Mouse (Mus musculus) intestine, embryonic 14.5 days (tissue): Measurements from ENCODE around the gene Zbtb21. TPM values are rescaled to one million over a fixed set of nuclear protein-coding genes. Genes with fewer than 3 reads are reported as not detected.
"Not testable (repeated sequence)": the region's sequence is repeated elsewhere in the genome, so short reads cannot be mapped to it uniquely, and the experiment has no call there.

Source experiments
- ATAC-seq: fragments of 200-750 bp; cut with Nextera tagmentation; replicated peaks from 2 replicates; pipeline ENCODE4 v1.8.0; 2017; ENCODE audit warnings: low read depth, moderate number of reproducible peaks, moderate TSS enrichment, moderate library complexity; ENCODE audit not compliant: low FRiP score, low TSS enrichment
- DNase-seq: peaks from one replicate; pipeline ENCODE4 v3.0.0-alpha.2; 2018; ENCODE audit warnings: low spot score
- H3K27ac ChIP-seq: fragments of 300-500 bp; sonication (generic); 2 replicates; pipeline ENCODE4 v1.5.1; 2014; ENCODE audit warnings: low read depth, mild to moderate bottlenecking, control low read depth
- H3K27me3 ChIP-seq: fragments of 300-500 bp; sonication (generic); replicated peaks from 2 replicates; pipeline ENCODE4 v1.6.1; 2014; ENCODE audit warnings: low read length, control low read depth; ENCODE audit not compliant: control insufficient read depth, insufficient read depth
- H3K36me3 ChIP-seq: fragments of 300-500 bp; sonication (generic); 2 replicates; pipeline ENCODE4 v1.6.1; 2014; ENCODE audit warnings: low read length, control low read depth; ENCODE audit not compliant: control insufficient read depth, insufficient read depth
- H3K4me1 ChIP-seq: fragments of 300-500 bp; sonication (generic); replicated peaks from 2 replicates; pipeline ENCODE4 v1.6.1; 2014; ENCODE audit warnings: low read length, control low read depth, mixed read lengths; ENCODE audit not compliant: control insufficient read depth, insufficient read depth
- H3K4me2 ChIP-seq: fragments of 300-500 bp; sonication (generic); 2 replicates; pipeline ENCODE4 v1.6.1; 2014; ENCODE audit warnings: low read length
- H3K4me3 ChIP-seq: fragments of 300-500 bp; sonication (generic); 2 replicates; pipeline ENCODE4 v1.5.1; 2014; ENCODE audit warnings: low read depth, low read length, control low read depth, mixed read lengths
- H3K9ac ChIP-seq: fragments of 300-500 bp; sonication (generic); 2 replicates; pipeline ENCODE4 v1.6.1; 2014; ENCODE audit warnings: mild to moderate bottlenecking, low read length
- H3K9me3 ChIP-seq: fragments of 300-500 bp; sonication (generic); 2 replicates; pipeline ENCODE4 v1.6.1; 2016; ENCODE audit warnings: low read length, control low read depth; ENCODE audit not compliant: control insufficient read depth
- WGBS: fragments of 180-500 bp; shearing (Covaris S2); extraction: QIAGEN DNeasy Blood & Tissue Kit; methylation state at CpG from one replicate; pipeline ENCODE4 v1.1.7; 2014; 5-methylcytosine and 5-hydroxymethylcytosine counted together
- polyA plus RNA-seq: library from polyadenylated mRNA; unstranded; fragments of >200 nt; fragmentation: Nextera tagmentation; extraction: Ambion mirVana; gene quantifications from 2 replicates; pipeline ENCODE4 v1.2.1, GENCODE M21; 2014

The Zbtb21 gene
- polyA plus RNA-seq, 1 experiment from 2014 or later = 17.6 TPM

GRCm38 (mm10) chr16:97952801-97953200, 9.6 kb downstream of the Zbtb21 start:
- ATAC-seq = no peak
- 82% methylated on average over 9 of the region's 9 CpGs for WGBS

GRCm38 (mm10) chr16:97952371-97952770, 10.1 kb downstream of the Zbtb21 start:
- Histone ChIP-seq H3K4me1 (no peaks in the 10 kb centered on the region), H3K4me3 (no peak overlapping the region), H3K9ac (no peak overlapping the region), H3K27ac (no peak overlapping the region), H3K4me2 (no peak overlapping the region), H3K27me3 (no peaks in the 10 kb centered on the region), H3K36me3 (peaks cover 87% of the 10 kb centered on the region), H3K9me3 (no peaks in the 10 kb centered on the region)
- ATAC-seq (no peak), DNase-seq (no peak)
- WGBS = 91% methylated on average over 4 of the region's 4 CpGs

More at GRCm38 (mm10) chr16:97952801-97953200, 9.6 kb downstream of the Zbtb21 start:
- no peak for DNase-seq
- Histone ChIP-seq H3K4me2 (no peak overlapping the region), H3K27ac (no peak overlapping the region), H3K27me3 (no peaks in the 10 kb centered on the region), H3K4me1 (no peaks in the 10 kb centered on the region), H3K4me3 (no peak overlapping the region), H3K36me3 (peaks cover 91% of the 10 kb centered on the region), H3K9ac (no peak overlapping the region), H3K9me3 (no peaks in the 10 kb centered on the region)

GRCm38 (mm10) chr16:97950061-97950460, 12.4 kb downstream of the Zbtb21 start:
- Histone ChIP-seq H3K9ac (no peak overlapping the region), H3K36me3 (peaks cover 75% of the 10 kb centered on the region), H3K4me1 (no peaks in the 10 kb centered on the region), H3K9me3 (no peaks in the 10 kb centered on the region), H3K4me2 (no peak overlapping the region), H3K27ac (no peak overlapping the region), H3K4me3 (no peak overlapping the region), H3K27me3 (no peaks in the 10 kb centered on the region)
- ATAC-seq = no peak
- WGBS = 97% methylated on average over 8 of the region's 8 CpGs
- DNase-seq = no peak

- no peak for DNase-seq
- no peaks in the 10 kb centered on the region for H3K9me3 ChIP-seq
- H3K27ac ChIP-seq = no peak overlapping the region
- WGBS = 81% methylated on average over 4 of the region's 4 CpGs
- no peak overlapping the region for H3K4me3 ChIP-seq
- H3K9ac ChIP-seq = no peak overlapping the region
- no peaks in the 10 kb centered on the region for H3K4me1 ChIP-seq
- H3K4me2 ChIP-seq = no peak overlapping the region
- peaks cover 64% of the 10 kb centered on the region for H3K36me3 ChIP-seq
- H3K27me3 ChIP-seq = no peaks in the 10 kb centered on the region
- no peak for ATAC-seq
Measured at GRCm38 (mm10) chr16:97948836-97949235, 13.6 kb downstream of the Zbtb21 start.

GRCm38 (mm10) chr16:97946993-97947392, 15.4 kb downstream of the Zbtb21 start:
- not testable (repeated sequence) for H3K4me2 ChIP-seq, H3K9ac ChIP-seq, ATAC-seq, H3K27ac ChIP-seq, H3K9me3 ChIP-seq, H3K4me3 ChIP-seq, DNase-seq, H3K4me1 ChIP-seq, H3K27me3 ChIP-seq
- peaks cover 45% of the 10 kb centered on the region for H3K36me3 ChIP-seq
- 92% methylated on average over 2 of the region's 2 CpGs for WGBS

- H3K4me1 ChIP-seq = no peaks in the 10 kb centered on the region
- ATAC-seq (no peak), DNase-seq (no peak)
- H3K27ac ChIP-seq = no peak overlapping the region
- no peak overlapping the region for H3K9ac ChIP-seq
- H3K27me3 ChIP-seq = no peaks in the 10 kb centered on the region
- no peak overlapping the region for H3K4me2 ChIP-seq
- no peaks in the 10 kb centered on the region for H3K9me3 ChIP-seq
- H3K36me3 ChIP-seq = peaks cover 10% of the 10 kb centered on the region
- H3K4me3 ChIP-seq = no peak overlapping the region
Measured at GRCm38 (mm10) chr16:97941844-97942243, 20.6 kb downstream of the Zbtb21 start.

GRCm38 (mm10) chr16:97940471-97940973, 21.9 kb downstream of the Zbtb21 start:
- no peaks in the 10 kb centered on the region for H3K4me1 ChIP-seq
- H3K4me2 ChIP-seq = no peak overlapping the region
- no peaks in the 10 kb centered on the region for H3K27me3 ChIP-seq
- H3K27ac ChIP-seq = no peak overlapping the region
- H3K36me3 ChIP-seq = peaks cover 9% of the 10 kb centered on the region
- H3K9ac ChIP-seq = no peak overlapping the region
- no peaks in the 10 kb centered on the region for H3K9me3 ChIP-seq
- DNase-seq (no peak), ATAC-seq (no peak)
- no peak overlapping the region for H3K4me3 ChIP-seq
- WGBS = 83% methylated on average over 3 of the region's 3 CpGs

- WGBS = 91% methylated on average over 3 of the region's 3 CpGs
- H3K27me3 ChIP-seq = no peaks in the 10 kb centered on the region
- ATAC-seq (no peak), DNase-seq (no peak)
- no peak overlapping the region for H3K9ac ChIP-seq
- H3K4me3 ChIP-seq = no peak overlapping the region
- no peaks in the 10 kb centered on the region for H3K4me1 ChIP-seq
- H3K27ac ChIP-seq = no peak overlapping the region
- no peaks in the 10 kb centered on the region for H3K9me3 ChIP-seq
- no peak overlapping the region for H3K4me2 ChIP-seq
- H3K36me3 ChIP-seq = no peaks in the 10 kb centered on the region
Measured at GRCm38 (mm10) chr16:97935815-97936214, 26.6 kb downstream of the Zbtb21 start.

- no peak overlapping the region for H3K4me3 ChIP-seq
- no peak for DNase-seq
- H3K4me2 ChIP-seq = no peak overlapping the region
- H3K9ac ChIP-seq = no peak overlapping the region
- H3K27me3 ChIP-seq = no peaks in the 10 kb centered on the region
- H3K4me1 ChIP-seq = no peaks in the 10 kb centered on the region
- H3K27ac ChIP-seq = no peak overlapping the region
- no peak for ATAC-seq
- no peaks in the 10 kb centered on the region for H3K36me3 ChIP-seq
- H3K9me3 ChIP-seq = no peaks in the 10 kb centered on the region
Measured at GRCm38 (mm10) chr16:97930231-97930630, 32.2 kb downstream of the Zbtb21 start.
